Mouse (Mus musculus): Measurements from ENCODE around the gene Cpeb3.

DNA sequence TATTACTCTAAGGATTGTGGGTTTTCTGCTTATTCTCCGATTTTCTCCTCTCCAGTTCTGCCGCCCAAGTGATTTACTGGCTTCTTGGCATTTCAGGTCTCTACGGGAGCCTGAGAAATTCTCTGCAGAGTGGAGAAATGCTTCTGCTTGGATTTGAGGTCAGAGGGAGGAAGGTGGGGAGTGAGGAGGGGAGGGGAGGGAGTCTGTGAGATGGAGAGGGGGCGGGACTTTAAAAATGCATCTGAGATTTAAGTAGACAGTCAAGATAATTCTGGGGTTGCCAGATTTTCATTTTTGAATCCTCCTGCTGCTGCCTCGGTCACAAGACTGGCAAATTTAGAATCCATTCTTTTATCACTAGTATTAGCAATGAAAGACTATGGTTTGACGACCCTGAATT, 32.5 kb downstream of the Cpeb3 start:
- TF ChIP-seq TCF12 (IDR thresholded peaks at IDR 0.05; ENCODE audit: insufficient read depth, poor library complexity, severe bottlenecking) (no peak), POLR2A (IDR thresholded peaks at IDR 0.05; ENCODE audit: insufficient read length, low read depth) (no peak), TCF3 (IDR thresholded peaks at IDR 0.05; ENCODE audit: insufficient read length, low read depth) (no peak), POLR2AphosphoS2 (IDR thresholded peaks at IDR 0.05; ENCODE audit: insufficient read length, low read depth) (no peak)
